Mouse (Mus musculus) forebrain, embryonic 16.5 days (tissue): ENCODE data around the gene Shb. TPM values are rescaled to one million over a fixed set of nuclear protein-coding genes. Genes with fewer than 3 reads are reported as not detected.

Source experiments
- ATAC-seq: fragments of 200-750 bp; cut with Nextera tagmentation; 2 replicates; pipeline ENCODE4 v1.8.0; 2017; ENCODE audit warnings: mild to moderate bottlenecking, moderate library complexity
- H3K27ac ChIP-seq: fragments of 300-500 bp; sonication (generic); 2 replicates; pipeline ENCODE4 v1.5.1; 2014; ENCODE audit warnings: low read length, control low read depth
- H3K27me3 ChIP-seq: fragments of 300-500 bp; sonication (generic); replicated peaks from 2 replicates; pipeline ENCODE4 v1.6.1; 2014; ENCODE audit warnings: low read length; ENCODE audit not compliant: control insufficient read depth, insufficient read depth
- H3K36me3 ChIP-seq: fragments of 300-500 bp; sonication (generic); 2 replicates; pipeline ENCODE4 v1.6.1; 2014; ENCODE audit not compliant: control insufficient read depth, insufficient read depth
- H3K4me1 ChIP-seq: fragments of 300-500 bp; sonication (generic); replicated peaks from 2 replicates; pipeline ENCODE4 v1.6.1; 2014; ENCODE audit warnings: low read length; ENCODE audit not compliant: control insufficient read depth, insufficient read depth
- H3K4me2 ChIP-seq: fragments of 300-500 bp; sonication (generic); 2 replicates; pipeline ENCODE4 v1.6.1; 2014; ENCODE audit warnings: mild to moderate bottlenecking, low read length, control low read depth
- H3K4me3 ChIP-seq: fragments of 300-500 bp; sonication (generic); replicated peaks from 2 replicates; pipeline ENCODE4 v1.5.1; 2014; ENCODE audit warnings: mild to moderate bottlenecking, low read length, control low read depth
- H3K9ac ChIP-seq: fragments of 300-500 bp; sonication (generic); replicated peaks from 2 replicates; pipeline ENCODE4 v1.6.1; 2014; ENCODE audit warnings: low read depth, low read length, control low read depth
- H3K9me3 ChIP-seq: fragments of 300-500 bp; sonication (generic); 2 replicates; pipeline ENCODE4 v1.6.1; 2016; ENCODE audit warnings: low read length; ENCODE audit not compliant: control insufficient read depth
- WGBS: fragments of 180-500 bp; shearing (Covaris S2); extraction: QIAGEN DNeasy Blood & Tissue Kit; methylation state at CpG from one replicate; pipeline ENCODE4 v1.1.7; 2014; 5-methylcytosine and 5-hydroxymethylcytosine counted together
- polyA plus RNA-seq: library from polyadenylated mRNA; unstranded; fragments of >200 nt; fragmentation: Nextera tagmentation; extraction: Ambion mirVana; gene quantifications from 2 replicates; pipeline ENCODE4 v1.2.1, GENCODE M21; 2015

Shb gene
- polyA plus RNA-seq, 1 experiment from 2014 or later: 5.8 TPM

DNA sequence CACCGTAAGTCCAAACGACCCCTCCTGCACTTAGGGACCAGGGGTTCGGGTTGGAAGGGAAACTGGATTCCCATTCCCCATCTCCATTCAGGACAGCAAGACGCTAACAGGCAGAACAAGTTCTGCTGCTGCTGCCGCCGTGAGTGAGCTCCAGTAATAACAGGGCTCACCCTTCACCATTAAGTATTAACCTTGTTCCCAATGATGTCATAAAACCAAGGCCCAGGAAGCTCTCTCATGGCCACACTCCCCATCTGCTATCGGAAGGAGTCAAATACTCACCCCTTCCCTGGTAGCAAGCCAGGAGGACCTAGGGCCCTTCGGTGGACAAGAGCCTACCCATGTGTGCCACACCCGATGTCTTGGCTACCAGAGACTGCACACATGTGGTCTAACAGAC is 30.3 kb downstream of the Shb start:
- no peak overlapping the region for H3K27ac ChIP-seq
- no peak overlapping the region for H3K9ac ChIP-seq
- no peaks in the 10 kb centered on the region for H3K36me3 ChIP-seq
- 91% methylated on average over 9 of the region's 9 CpGs for WGBS
- H3K4me3 ChIP-seq: no peak overlapping the region
- no peak for ATAC-seq
- no peak overlapping the region for H3K4me2 ChIP-seq
- no peaks in the 10 kb centered on the region for H3K9me3 ChIP-seq
- no peaks in the 10 kb centered on the region for H3K27me3 ChIP-seq
- H3K4me1 ChIP-seq: peaks cover 56% of the 10 kb centered on the region

DNA sequence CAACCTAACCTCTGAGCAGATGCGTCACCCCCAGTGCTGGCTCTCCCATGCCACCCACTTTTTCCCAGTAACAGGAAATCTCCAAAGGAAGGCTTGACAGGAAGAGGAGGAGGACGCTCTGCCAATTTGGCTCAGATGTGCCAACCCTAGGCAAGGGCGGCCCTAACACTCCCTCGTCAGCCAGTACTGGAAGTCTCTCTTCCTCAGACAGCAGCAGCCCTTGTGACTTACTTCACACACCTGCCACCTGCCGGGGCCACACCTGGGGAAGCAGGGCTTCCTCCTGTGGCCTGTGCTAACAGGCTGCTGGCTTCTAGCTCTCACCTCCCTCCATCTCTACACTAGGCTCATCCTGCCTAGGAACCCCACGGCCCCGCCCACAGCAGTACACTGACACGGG is 31.9 kb downstream of the Shb start:
- no peaks in the 10 kb centered on the region for H3K27me3 ChIP-seq
- no peak overlapping the region for H3K27ac ChIP-seq
- H3K4me3 ChIP-seq: no peak overlapping the region
- H3K9me3 ChIP-seq: no peaks in the 10 kb centered on the region
- H3K4me1 ChIP-seq: peaks cover 55% of the 10 kb centered on the region
- no peak for ATAC-seq
- 74% methylated on average over 8 of the region's 8 CpGs for WGBS
- no peak overlapping the region for H3K9ac ChIP-seq
- H3K4me2 ChIP-seq: no peak overlapping the region
- no peaks in the 10 kb centered on the region for H3K36me3 ChIP-seq

DNA sequence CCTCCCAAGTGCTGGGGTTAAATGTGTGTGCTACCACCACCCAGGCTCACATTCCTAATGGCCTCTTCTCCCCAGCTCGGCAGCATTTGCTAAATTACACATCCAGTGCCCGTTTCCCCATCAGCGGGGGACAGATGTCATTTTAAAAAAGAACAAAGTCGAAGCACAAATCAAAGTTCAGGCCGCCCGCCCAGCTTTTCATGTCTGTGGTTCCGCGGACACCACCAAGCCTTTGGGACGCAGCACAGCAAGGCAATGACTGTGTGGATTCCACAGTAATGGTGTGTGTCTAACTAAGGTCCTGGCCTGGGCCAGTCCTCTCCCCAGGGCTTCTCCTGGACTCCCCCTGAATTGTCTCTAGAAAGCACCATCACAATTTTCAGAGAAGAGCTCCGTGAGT is 32.7 kb downstream of the Shb start:
- Histone ChIP-seq H3K4me1 (peaks cover 62% of the 10 kb centered on the region), H3K27ac (no peak overlapping the region), H3K4me2 (no peak overlapping the region), H3K27me3 (no peaks in the 10 kb centered on the region), H3K9ac (no peak overlapping the region), H3K36me3 (no peaks in the 10 kb centered on the region), H3K4me3 (no peak overlapping the region), H3K9me3 (no peaks in the 10 kb centered on the region)
- 23% methylated on average over 10 of the region's 10 CpGs for WGBS
- ATAC-seq: no peak

DNA sequence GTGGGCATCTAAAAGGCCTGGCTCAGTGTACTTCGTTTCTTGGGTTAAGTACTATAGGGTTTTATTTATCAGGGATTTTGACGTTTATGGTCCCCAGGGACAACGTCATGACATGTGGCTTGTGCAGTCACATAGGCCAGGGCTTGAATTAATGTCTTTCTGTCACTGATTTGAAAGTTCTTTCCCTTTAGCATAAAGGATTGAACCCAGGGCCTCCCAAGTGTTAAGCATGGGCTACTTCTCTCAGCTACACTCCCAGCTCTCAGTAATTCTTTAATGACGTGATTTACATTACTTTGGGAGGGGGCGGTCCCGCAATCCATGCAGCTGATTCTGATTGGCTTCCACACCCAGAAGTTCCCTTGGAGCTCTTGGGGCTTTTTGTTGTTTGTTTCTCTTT is 33.2 kb downstream of the Shb start:
- Histone ChIP-seq H3K9me3 (no peaks in the 10 kb centered on the region), H3K27ac (no peak overlapping the region), H3K4me3 (no peak overlapping the region), H3K4me2 (no peak overlapping the region), H3K9ac (no peak overlapping the region), H3K27me3 (no peaks in the 10 kb centered on the region), H3K36me3 (no peaks in the 10 kb centered on the region), H3K4me1 (peaks cover 62% of the 10 kb centered on the region)
- peak; percentile 26; the same call in 1 of the 2 replicates for ATAC-seq
- WGBS: 24% methylated on average over 6 of the region's 6 CpGs

DNA sequence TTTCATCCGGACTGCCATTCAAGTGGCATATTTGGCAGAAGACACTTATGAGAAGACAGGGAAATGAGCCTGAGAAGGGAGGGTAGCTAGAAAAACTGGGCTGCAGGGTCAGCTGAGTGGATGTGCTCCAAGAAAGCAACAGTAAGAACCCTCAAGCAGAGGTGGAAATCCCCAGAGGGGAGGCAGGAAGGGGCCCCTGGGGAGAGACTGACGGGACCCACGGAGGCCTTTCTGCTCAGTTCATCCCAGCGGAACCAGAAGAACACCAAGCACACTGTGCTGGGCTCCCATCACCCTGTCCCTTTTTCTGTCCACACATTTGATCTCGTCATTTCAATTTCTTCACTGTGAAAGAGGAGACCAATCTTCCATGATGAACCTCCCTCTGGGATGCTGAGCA is 33.9 kb downstream of the Shb start:
- H3K27ac ChIP-seq: peak overlapping the region; percentile 25; the same call in 1 of the 2 replicates
- no peak overlapping the region for H3K4me3 ChIP-seq
- H3K4me2 ChIP-seq: no peak overlapping the region
- no peaks in the 10 kb centered on the region for H3K27me3 ChIP-seq
- no peaks in the 10 kb centered on the region for H3K9me3 ChIP-seq
- H3K9ac ChIP-seq: no peak overlapping the region; the same call in 1 of the 2 replicates
- no peaks in the 10 kb centered on the region for H3K36me3 ChIP-seq
- 60% methylated on average over 5 of the region's 5 CpGs for WGBS
- ATAC-seq: no peak
- H3K4me1 ChIP-seq: peaks cover 62% of the 10 kb centered on the region

DNA sequence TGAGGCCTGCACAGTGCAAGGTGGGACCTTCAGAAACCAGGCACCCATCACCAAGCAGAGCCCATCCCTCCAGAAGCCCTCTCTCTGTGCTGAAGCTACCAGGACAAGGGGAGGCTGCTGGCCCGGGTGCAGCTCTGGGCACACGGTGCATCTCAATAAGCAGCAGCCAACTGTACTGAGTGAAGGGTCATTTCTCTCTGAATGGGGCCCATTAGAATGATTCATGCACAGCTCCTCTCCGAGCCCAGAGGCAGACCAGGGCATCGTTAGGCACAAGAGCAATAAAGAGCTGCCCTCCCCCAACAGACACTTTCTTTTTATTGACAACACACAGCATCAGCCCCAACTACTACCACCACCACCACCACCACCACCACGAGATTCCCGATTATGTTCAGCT is 35.0 kb downstream of the Shb start:
- ATAC-seq: no peak
- Histone ChIP-seq H3K27ac (no peak overlapping the region), H3K4me1 (peaks cover 72% of the 10 kb centered on the region), H3K4me3 (no peak overlapping the region), H3K9ac (no peak overlapping the region), H3K36me3 (no peaks in the 10 kb centered on the region), H3K27me3 (no peaks in the 10 kb centered on the region), H3K4me2 (no peak overlapping the region), H3K9me3 (no peaks in the 10 kb centered on the region)
- WGBS: 25% methylated on average over 6 of the region's 6 CpGs

DNA sequence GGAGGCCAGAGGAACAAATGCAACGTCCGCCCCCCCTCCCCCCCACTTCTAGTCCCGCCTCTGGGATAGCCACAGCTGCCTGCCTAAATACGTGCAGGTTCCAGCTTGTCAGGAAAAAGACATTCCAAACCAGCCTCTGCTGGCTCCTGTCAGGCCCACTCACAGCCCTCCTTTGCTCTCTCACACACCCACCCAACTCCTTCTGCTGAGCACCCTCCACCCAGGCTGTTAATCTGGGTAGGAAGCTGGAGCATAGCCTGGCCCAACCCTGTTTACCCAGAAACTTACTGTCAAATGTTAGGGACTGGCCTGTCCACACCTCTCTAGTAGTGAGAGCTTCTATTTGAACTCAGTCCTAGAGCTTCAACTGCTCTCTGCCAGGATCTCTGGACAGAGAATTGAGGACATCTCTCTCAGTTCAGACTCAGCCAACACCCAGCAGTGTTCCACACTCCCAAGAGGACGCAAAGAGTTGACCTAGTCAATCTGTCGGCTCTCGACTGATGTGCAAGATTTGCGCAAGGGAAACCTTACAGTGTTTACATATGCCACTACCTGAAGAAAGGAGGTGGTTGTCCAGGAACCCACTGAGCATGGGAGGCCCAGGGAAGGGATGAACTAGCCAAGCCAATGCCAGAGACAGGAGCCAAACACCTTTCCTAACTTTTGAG is 36.6 kb downstream of the Shb start:
- Histone ChIP-seq H3K4me1 (peaks cover 86% of the 10 kb centered on the region), H3K9ac (no peak overlapping the region), H3K27ac (no peak overlapping the region), H3K36me3 (no peaks in the 10 kb centered on the region), H3K9me3 (no peaks in the 10 kb centered on the region), H3K4me2 (no peak overlapping the region), H3K27me3 (no peaks in the 10 kb centered on the region), H3K4me3 (no peak overlapping the region)
- WGBS: 58% methylated on average over 8 of the region's 8 CpGs
- no peak for ATAC-seq

DNA sequence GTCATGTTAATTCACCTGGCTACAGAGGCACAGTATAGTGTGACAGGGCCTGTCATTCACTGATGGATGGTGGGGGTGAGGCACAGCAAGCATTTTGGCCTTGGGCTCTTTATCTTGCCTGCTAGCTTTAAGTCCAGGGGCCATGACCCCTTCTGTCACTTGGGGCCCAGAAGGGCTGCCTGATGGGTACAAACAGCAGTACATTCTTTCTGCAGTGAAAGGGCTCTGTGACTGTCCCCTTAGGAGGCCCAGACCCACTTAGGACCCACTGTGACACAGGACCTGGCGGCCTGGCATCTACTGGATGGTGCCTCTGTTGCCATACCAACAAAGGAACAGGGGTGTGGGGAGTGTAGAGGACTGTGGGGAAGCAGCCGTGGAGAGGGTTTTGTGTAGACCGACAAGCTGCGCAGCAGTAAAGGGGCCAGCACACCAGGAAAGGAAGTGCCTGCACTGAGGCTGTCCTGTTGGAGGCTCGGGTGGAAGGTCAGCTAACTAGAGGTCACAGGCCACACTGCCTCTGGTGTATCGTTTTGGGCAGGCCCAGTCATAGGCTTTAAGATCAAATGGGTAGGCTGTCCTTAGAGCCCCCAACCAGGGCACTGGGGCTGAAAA is 38.4 kb downstream of the Shb start:
- Histone ChIP-seq H3K9me3 (no peaks in the 10 kb centered on the region), H3K27ac (no peak overlapping the region), H3K27me3 (no peaks in the 10 kb centered on the region), H3K36me3 (no peaks in the 10 kb centered on the region), H3K4me1 (peaks cover 86% of the 10 kb centered on the region), H3K4me3 (no peak overlapping the region), H3K9ac (no peak overlapping the region), H3K4me2 (no peak overlapping the region)
- WGBS: 26% methylated on average over 6 of the region's 6 CpGs
- no peak for ATAC-seq

DNA sequence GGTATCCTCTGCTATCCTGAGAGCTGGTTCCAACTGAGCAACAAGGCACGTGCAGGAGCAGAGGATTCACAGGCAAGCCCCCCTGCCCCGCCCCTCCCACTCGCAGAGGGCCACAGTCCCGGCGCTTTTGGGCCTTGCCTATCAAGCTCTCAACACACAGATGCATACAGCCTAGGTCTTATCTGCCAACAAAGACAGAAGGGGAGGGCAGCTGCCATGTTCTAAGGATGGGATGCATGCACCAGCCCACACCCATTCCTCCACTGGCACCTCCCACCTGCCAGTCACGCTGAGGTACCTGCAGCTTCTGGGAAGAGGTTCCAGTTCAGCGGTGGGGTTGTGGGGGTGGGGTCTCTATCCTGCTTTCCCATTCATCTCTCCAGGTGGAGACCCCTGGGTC is 39.2 kb downstream of the Shb start:
- Histone ChIP-seq H3K4me2 (no peak overlapping the region), H3K27me3 (no peaks in the 10 kb centered on the region), H3K9ac (no peak overlapping the region), H3K27ac (peak overlapping the region; percentile 23; the same call in 1 of the 2 replicates), H3K4me3 (no peak overlapping the region), H3K9me3 (no peaks in the 10 kb centered on the region), H3K4me1 (peaks cover 80% of the 10 kb centered on the region), H3K36me3 (no peaks in the 10 kb centered on the region)
- 16% methylated on average over 7 of the region's 7 CpGs for WGBS
- no peak for ATAC-seq
